Mouse (Mus musculus): Measurements from ENCODE around the gene Il23a.
"Not testable (repeated sequence)": the region's sequence is repeated elsewhere in the genome, so short reads cannot be mapped to it uniquely, and the experiment has no call there.

Il23a gene

DNA sequence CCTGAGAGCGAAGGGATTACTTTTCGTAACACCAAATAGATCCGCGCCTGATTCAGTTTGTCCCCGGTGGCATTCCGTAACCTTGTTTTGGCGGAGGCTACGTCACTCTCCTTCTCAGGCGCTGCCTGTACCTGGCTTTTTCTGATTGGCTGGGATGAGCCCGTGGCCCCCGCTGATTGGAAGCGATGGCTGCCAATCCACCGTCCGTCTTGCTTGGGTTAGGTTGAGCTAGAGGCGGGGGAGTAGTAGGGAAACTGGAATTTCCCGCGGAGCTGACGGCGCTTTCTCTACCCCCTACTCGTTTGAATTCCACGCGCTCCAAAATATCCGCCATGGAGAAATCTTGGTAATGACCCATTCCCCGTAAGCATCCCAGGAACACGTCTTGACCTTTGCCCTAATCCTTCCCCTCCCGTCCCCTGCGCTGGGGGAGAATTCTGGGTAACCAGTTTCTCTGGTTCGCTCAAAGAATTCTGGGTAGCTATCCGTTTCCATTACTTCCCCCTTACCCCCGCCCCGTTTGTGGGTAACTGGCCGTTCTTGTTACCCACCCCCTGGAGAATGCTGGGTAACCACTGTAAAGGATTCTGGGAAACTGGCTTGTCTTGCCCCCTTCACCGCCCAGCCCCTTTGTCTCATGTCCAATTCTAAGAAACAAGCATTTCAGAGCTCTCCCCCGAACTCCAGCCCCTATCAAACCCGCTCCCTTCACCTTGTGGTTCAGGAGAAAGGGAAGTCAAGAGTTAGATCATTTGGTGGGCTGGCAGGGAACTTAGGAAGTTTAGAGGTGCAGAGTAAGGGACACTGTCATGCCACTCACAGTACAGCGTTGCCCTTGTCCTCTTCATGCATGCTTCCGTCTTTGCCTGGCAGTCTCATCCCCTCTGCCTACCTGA, 4.8 kb upstream of the Il23a start, which contains the start of gene Pan2:
Gene Pan2 (plus strand): TSS at position 210 of the 896 bp plus-strand sequence.
- DNase-seq = peak; percentile 100

DNA sequence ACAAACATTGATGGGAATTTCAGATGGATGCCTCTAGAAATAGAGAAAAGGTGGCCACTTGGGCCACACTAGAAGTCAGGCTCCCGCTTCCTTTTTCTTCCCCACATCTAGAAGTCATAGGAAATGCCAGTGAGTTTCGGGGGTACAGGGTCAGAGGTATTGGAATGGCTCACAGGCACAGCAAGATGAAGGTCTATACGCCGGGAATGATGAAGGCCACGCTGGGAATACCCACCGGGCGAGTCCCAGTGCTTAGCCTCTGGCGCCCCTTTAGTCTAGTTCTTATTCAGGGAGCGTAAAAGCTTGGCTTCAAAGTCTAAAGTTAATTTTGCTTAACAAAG, 4.2 kb upstream of the Il23a start:
- no peak for DNase-seq

DNA sequence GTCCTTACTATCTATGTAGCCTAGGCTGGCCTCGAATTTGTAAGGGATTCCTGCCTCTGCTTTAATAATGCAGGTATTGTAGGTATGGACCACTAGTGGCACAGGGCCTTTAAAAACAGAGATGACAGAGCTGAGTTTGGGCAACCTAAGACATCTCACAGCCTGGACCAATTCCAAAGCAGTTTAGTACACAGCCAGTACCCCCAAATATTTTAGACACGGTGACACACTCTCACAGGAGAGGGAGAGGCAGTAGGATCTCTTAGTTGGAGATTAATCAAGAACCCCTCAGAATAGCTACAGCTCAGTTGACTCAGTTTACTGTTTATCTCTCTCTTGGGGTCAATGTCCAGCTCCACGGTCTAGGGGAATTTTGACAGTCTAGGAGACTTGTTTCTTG, 3.8 kb upstream of the Il23a start:
- DNase-seq = no peak

DNA sequence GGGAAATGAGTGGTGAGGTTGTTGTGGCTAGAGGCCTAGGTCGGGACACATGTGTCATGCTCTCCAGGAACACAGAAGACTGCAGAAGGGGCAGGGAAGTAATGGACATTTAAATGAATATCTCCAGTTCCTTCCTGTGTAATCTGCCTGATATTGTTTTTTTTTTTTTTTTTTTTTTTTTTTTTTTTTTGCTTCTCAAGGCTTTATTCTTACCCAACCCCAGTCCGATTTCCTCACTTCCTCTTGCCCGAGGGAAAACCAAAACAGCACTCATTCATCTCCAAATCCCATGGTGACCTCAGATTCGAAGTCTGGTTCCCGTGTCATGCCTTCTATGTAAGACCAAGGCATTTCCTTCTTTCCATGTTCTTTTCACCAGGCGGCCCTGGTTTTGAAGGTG, 309 bp downstream of the Il23a start:
- DNase-seq = no peak

DNA sequence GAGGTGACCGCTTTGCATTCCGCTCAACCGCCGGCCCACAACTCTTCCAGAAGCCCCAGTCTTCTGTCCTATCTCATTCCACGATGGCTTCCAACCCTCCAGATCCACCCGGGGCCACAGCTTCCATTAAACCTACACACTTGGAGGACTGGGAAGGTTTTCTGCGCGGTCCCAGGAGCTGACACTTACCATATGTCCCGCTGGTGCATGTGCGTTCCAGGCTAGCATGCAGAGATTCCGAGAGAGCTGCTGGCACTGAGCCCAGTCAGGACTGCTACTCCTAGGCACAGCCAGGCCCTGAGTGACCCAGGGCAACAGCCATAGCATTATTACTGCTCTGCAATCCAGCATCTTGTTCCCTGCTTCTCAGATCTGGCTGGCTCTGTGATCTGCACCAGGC, 930 bp downstream of the Il23a start:
- DNase-seq = no peak

DNA sequence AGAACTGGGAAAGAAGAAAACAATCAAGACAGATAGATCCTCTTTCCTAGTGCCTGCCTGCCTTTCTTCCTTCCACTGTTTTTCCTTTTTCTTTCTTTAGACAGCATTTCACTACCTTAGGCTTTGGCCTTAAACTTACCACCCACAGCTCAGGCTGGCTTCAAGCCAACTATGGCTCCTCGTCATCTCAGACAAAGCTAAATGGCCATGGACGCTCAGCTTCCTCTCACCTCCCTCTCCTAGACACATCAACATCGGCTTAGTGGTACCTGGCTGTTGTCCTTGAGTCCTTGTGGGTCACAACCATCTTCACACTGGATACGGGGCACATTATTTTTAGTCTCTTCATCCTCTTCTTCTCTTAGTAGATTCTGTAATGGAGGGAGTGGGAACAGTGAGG, 1.3 kb downstream of the Il23a start:
- no peak for DNase-seq

DNA sequence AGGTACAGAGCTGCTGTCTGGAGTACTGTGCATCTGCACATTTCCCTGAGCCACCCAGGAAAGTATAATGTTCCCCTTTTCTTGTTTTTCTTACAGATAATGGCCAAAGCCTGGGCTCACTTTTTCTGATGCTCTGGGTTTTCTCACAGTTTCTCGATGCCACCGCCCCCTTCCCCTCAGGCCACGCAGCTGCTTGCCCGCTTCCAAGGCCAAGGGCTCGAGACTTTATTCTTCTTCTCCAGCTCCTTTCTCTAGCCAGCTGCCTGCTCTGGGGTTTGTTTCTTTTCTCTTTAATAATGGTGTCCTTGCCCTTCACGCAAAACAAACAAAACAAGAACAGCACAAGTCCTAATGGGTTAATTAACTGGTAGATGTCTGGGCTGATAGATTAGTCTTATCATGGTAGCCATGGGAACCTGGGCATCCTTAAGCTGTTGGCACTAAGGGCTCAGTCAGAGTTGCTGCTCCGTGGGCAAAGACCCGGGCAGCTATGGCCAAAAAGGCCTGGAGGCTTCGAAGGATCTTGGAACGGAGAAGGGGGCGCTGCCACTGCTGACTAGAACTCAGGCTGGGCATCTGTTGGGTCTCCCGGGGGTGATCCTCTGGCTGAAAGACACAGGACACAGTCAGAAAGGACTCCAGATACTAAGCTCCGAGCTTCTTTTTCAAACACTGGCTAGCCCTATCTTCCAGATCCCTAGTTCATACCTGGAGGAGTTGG, 2.0 kb downstream of the Il23a start:
- DNase-seq = no peak

DNA sequence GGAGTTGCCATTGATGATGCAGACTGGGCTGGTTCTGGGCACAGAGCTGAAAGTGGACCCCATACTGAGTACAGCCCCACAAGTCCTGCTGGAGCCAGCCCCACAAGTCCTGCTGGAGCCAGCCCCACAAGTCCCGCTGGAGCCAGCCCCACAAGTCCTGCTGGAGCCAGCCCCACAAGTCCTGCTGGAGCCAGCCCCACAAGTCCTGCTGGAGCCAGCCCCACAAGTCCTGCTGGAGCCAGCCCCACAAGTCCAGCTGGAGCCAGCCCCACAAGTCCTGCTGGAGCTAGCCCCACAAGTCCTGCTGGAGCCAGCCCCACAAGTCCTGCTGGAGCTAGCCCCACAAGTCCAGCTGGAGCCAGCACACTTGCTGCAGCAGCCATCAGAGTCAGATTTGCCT, 8.0 kb downstream of the Il23a start:
- not testable (repeated sequence) for DNase-seq

DNA sequence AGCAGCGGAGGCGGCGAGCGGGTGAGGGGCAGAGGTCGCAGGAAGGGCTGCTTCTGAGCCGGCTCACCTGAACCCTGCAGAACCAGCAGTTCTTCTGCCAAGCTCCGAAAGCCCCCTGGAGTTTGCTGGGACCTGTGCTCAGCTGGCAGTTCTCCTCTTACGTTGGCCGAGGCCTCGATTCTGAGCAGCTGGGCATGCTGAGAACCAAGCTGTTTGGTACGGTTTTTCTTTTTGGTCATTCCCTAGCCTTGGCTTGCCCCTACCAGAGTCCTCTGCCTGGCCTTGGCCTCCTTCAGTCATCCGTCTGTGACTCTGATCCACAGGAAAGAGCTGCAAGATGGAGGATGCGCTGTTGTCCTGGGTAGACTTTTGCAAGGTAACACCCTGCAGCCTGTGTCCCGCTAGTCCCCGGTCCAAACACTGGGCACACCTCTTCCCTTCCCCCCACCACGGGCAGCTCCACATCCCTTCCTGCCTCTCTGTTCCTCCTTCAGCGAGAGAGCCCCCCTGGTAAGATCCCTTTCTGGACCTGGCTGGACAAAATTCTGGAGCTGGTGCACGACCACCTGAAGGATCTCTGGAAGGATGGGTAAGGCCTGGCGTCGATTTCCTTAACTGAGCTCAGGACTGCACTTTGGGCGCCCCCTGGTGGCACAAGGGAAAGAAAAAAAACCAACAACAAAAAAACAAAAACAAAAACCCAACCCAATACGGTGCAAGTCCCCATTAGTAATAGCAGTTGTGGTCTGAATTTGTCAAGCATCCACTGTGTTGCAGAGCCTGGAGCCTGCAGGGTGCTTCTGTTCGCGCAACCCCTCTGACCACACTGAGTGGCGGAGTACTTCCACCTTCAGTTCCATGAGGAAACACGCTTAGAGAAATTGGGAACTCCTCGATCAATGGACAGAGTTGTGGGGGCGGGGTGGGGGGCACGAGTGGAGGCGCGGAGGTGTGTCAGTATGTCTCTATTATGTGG, 14.7 kb downstream of the Il23a start:
- peak; percentile 51 to 56 for DNase-seq

DNA sequence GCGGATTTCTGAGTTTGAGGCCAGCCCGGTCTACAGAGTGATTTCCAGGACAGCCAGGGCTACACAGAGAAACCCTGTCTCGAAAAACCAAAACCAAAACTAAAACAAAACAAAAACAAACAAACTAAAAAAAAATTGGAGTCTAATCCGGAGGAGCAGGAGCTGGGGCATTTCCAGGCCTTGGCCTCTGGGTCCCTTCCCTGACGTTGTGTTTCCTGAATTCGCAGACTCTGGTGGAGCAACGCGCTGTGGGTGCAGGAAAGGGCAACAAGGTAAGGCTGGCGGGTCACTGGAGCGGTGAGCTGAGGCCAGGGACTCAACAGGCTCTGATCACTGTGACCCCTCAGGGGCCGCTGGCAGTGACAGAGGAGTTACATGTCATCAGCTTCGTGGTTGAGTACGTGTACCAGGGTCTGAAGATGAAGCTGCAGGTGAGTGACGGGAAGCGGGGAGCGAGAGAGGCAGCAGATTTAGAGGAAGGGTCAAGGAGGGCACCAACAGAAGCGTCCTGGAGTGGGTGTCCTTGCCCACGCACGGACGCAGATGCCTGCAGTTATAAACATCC, 15.6 kb downstream of the Il23a start:
- DNase-seq = no peak

DNA sequence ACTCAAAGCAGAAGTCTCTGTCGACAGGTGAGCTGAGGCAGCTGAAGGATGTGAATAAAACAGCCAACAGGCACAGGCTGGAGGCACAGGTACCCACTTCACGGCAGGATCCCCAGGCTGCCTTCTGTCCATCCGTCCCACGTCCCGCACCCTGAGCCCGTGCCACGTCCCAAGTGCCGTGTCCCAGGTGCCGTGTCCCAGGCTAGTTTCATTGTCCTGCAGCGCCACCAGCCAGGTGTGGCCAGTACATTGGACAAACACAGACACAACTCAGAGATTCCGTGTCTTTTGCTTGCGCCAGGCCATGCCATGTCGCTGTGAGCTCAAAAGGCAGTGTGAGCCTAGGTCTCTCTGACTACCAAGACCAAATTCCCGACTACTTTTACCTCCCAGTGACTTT, 16.9 kb downstream of the Il23a start:
- no peak for DNase-seq

DNA sequence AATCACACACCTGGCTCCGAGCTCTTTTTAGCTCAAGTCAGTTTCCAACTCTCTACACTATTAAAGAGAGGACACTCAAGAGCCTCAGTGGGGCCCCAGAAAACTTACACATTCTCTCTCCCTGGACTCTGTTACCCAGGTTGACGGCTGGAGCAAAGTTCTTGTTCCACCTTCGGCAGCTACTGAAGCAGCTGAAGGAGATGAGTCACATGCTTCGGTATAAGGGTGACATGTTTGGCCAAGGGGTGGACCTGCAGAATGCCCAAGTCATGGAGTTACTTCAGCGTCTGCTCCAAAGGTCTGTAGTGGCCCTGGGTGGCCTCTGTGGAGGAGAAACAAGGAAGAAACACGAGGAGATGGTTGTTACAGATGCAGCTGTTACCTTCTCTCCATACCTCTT, 17.6 kb downstream of the Il23a start:
- no peak for DNase-seq

DNA sequence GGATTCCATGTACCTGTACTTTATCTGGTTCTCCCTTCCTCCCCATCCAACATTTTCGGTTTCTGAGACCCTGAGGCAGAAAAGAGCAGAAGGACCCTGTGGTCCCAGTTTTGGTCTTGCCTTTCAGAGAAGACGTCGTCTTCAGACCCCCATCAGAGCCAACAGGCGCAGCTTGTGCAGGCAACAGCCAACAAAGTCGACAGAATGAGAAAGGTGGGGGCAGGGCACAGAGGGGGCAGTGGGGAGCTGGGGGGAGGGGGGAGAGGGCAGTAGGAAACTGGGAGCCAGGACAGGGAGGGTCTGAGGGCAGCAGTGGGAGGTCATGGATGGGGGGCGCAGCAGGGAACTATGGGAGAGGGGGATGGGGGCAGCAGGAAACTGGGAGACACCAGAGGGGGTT, 20.4 kb downstream of the Il23a start:
- no peak for DNase-seq

DNA sequence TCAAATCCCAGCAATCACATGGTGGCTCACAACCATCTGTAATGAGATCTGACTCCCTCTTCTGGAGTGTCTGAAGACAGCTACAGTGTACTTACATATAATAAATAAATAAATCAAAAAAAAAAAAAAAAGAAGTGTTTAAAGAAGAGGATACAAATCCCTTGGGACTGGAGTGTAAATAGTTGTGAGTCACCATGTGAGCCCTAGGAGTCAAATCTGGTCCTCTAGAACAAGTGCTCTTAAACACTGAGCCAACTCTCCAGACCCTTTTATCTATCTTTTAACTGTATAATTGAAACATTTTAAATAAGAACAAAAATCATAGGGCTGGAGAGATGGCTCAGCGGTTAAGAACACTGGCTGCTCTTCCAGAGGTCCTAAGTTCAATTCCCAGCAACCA, 23.2 kb downstream of the Il23a start:
- DNase-seq = not testable (repeated sequence)

DNA sequence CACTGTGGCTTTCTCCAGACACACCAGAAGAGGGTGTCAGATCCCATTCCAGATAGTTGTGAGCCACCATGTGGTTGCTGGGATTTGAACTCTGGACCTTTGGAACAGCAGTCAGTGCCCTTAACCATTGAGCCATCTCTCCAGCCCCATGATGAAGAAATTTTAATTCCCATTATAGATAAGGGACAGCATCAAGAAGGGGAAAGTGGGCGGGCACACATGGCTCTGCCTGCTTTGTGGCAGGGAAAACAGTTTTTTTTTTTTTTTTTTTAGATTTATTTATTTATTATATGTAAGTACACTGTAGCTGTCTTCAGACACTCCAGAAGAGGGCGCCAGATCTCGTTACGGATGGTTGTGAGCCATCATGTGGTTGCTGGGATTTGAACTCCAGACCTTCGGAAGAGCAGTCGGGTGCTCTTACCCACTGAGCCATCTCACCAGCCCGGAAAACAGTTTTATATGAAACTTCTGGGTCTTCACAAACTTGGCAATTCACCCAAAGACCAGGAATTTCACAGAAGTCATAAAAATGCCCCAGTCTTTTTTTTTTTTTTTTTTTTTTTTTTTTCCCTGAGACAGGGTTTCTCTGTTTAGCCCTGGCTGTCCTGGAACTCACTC, 25.6 kb downstream of the Il23a start:
- not testable (repeated sequence) for DNase-seq

DNA sequence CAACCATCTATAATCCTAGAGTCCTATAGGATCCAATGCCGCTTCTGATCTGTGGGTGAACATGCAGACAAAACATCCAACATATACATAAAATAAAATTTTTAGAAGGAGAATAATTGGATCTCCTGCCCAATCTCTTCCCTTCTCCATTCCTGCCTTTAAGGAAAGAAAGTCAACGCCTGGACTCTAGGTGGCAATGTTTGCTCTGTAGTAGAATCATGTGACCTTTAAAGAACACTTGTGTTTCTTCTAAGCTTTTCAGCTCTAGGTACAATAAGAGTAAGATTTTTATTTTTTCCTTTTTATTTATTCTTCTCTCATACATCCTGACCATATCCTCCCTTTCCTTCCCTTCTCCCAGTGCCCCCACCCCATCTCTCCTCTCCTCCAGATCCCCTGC, 26.7 kb downstream of the Il23a start:
- DNase-seq = no peak

DNA sequence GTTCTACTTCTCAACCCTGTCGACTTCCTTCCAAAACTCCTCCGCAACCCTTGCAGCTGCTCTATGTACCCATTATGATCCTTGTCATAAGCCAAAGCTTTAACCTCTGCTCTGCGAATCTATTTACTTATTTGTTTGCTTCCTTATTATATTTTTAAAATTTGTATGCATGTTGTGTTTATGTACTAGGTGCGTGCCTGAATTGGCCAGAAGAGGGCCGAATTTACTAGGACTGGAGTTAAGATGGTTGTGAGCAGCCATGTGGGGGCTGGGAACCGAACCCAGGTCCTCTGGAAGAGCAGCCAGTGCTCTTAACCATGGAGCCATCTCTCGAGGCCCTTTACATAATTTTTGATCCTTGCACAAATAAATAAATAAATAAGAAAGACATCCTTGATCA, 27.7 kb downstream of the Il23a start:
- no peak for DNase-seq

DNA sequence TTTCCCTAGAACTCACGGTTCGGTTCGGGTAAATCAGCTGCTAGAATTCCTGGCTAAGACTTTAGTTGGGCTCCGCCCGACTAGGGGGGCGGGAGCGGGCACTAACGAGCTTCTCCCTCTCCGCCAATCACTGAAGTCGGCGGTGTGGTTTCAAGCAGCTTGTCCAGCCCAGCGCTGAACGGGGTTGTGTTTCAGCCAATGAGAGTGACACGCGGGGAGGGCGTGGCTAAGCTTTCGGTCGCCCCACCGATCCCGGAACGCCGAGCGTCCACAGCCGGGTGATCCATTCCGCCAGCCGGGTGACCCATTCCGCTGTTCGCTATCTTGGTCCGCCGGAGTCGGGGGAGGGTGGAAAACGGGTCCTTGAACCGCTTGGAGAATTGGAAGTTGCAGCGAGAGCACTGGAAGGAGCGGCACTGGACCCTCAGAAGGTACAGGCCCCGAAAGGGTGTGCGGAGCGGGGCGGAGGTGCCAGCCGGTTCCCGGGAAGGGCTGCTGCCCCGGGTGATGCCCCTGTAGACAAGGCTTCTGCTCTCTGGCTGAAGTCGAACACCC, 28.2 kb downstream of the Il23a start, which contains the start of gene Stat2:
Gene Stat2 (plus strand): TSS at position 273 of the 555 bp plus-strand sequence.
- peak; percentile 93 to 96 for DNase-seq

DNA sequence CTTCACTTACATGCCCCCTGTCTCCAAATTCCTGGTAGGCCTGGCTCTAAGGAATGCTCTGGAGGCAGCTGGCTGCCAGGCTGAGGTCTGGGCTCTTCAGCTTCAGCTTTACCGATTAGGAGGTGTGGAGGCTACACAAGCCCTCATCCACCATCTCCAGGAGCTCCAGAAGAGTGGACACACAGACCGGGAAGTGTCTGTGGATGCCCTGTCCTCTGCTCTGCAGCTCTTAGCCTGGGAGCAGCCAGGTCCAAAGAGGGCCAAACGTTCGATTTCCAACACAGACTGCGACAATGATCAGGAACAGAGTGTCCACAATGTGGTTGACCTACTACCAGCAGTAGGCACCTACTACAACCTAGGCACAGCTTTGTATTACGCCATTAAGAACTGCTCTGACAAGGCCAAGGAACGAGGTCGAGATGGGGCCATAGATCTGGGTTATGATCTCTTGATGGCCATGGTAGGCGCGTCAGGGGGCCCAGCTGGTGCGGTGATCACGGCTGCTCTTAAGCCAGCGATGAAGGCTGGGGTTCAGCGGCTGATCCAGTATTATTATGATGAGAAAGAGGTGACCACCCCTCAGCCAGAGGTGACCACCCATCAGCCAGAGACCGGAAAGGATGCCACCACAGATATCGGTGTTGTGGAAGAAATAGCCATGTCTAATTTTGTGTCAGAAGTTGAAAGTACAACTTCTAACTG, 29.2 kb downstream of the Il23a start:
- DNase-seq = no peak

DNA sequence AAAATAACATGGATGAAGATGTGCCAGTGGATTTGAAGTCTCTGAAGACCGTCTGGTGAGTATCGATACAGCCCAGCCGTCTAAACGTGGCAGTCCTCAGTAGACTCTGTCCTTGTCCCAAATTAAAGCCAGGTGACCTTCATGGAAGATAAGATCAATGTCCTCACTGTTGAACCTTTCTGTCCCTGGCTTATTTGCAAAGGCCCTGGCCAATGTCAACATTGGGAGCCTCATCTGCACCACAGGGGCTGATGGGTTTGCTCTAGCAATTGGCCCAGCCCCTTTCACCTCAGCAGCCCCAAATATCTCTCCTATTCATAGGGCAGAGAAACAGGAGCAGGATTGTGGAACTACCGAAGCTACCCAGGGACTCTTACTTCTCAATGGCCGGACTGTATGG, 30.2 kb downstream of the Il23a start, which contains the start of gene Apof:
Gene Apof (plus strand): TSS at position 301 of the 400 bp plus-strand sequence.
- DNase-seq = no peak

Measured in thymus, postnatal 36 days (tissue).